Mouse (Mus musculus): ENCODE measurements around the gene Bcl7b. TPM values are rescaled to one million over a fixed set of nuclear protein-coding genes. Genes with fewer than 3 reads are reported as not detected.

Bcl7b gene
- total and polyA plus RNA-seq, 3 experiments: 44.6 to 76.0 TPM; not detected in 1

- H3K36me3 ChIP-seq (ENCODE audit: control insufficient read depth in 1 of 2, insufficient read depth in 2 of 2, low read length in 2 of 2): peaks cover 3 to 4% of the 10 kb centered on the region in 2 experiments; a peak in 3 of 4 replicates
- no peaks in the 10 kb centered on the region for H3K27me3 ChIP-seq (ENCODE audit: control insufficient read depth in 1 of 2, insufficient read depth in 2 of 2, low read length in 2 of 2)
- TF ChIP-seq KAT2A (conservative IDR thresholded peaks at IDR 0.05; ENCODE audit: low read depth, low read length) (no peak), RCOR1 (IDR thresholded peaks at IDR 0.05; ENCODE audit: low read depth, low read length) (no peak), UBTF (IDR thresholded peaks at IDR 0.05; ENCODE audit: borderline replicate concordance, insufficient read depth, low read depth, low read length) (no peak), RAD21 (IDR thresholded peaks at IDR 0.05; ENCODE audit: low read depth, low read length) (no peak), POLR2A (IDR thresholded peaks at IDR 0.05; ENCODE audit: control insufficient read depth in 1 of 2, insufficient read depth in 1 of 2, low read depth in 1 of 2, low read length in 2 of 2, poor library complexity in 1 of 2) (no peak), TAL1 (IDR thresholded peaks at IDR 0.05; ENCODE audit: low read length) (no peak), GATA1 (IDR thresholded peaks at IDR 0.05; ENCODE audit: low read depth, low read length) (no peak), ETS1 (IDR thresholded peaks at IDR 0.05; ENCODE audit: low read depth, low read length) (no peak), MYC (IDR thresholded peaks at IDR 0.05; ENCODE audit: low read depth, low read length) (no peak), POLR2AphosphoS5 (IDR thresholded peaks at IDR 0.05; ENCODE audit: borderline replicate concordance, low read depth, low read length) (no peak), ZMIZ1 (IDR thresholded peaks at IDR 0.05; ENCODE audit: low read depth, low read length) (no peak), POLR2AphosphoS2 (IDR thresholded peaks at IDR 0.05; ENCODE audit: low read length) (no peak), GABPA (IDR thresholded peaks at IDR 0.05; ENCODE audit: low read depth, low read length) (no peak)
- no peak overlapping the region for H3K27ac ChIP-seq (ENCODE audit: control insufficient read depth, low read depth, low read length)
- H3K9me3 ChIP-seq (replicated peaks; ENCODE audit: insufficient read depth, low read length): no peaks in the 10 kb centered on the region
- DNase-seq (ENCODE audit: low read depth, low spot score): no peak
- no peak overlapping the region for H3K9ac ChIP-seq (ENCODE audit: control insufficient read depth, low read depth, low read length, poor library complexity, severe bottlenecking)
- peaks cover under 1% of the 10 kb centered on the region; the same call in 1 of the 2 replicates for H3K79me2 ChIP-seq (ENCODE audit: control insufficient read depth, insufficient read depth, low read length, poor library complexity)
- peaks cover 0 to under 1% of the 10 kb centered on the region in 2 experiments; a peak in 1 of 4 replicates for H3K4me1 ChIP-seq (ENCODE audit: control insufficient read depth in 1 of 2, insufficient read depth in 2 of 2, low read length in 2 of 2)
- no peak overlapping the region for H3K4me3 ChIP-seq (ENCODE audit: control insufficient read depth in 1 of 2, insufficient read depth in 1 of 2, low read depth in 2 of 2, low read length in 2 of 2)
Measured at GRCm38 (mm10) chr5:135162821-135163220, 5.3 kb upstream of the Bcl7b start.

GRCm38 (mm10) chr5:135166909-135167308 is 1.2 kb upstream of the Bcl7b start:
- no peak for TF ChIP-seq POLR2AphosphoS5 (IDR thresholded peaks at IDR 0.05; ENCODE audit: borderline replicate concordance, low read depth, low read length)
- TF ChIP-seq TCF12 (IDR thresholded peaks at IDR 0.05; ENCODE audit: low read depth, low read length): no peak
- no peak for TF ChIP-seq MYC (IDR thresholded peaks at IDR 0.05; ENCODE audit: low read depth, low read length)
- no peak for TF ChIP-seq KAT2A (conservative IDR thresholded peaks at IDR 0.05; ENCODE audit: low read depth, low read length)
- no peak for TF ChIP-seq POLR2AphosphoS2 (IDR thresholded peaks at IDR 0.05; ENCODE audit: low read length)
- no peak for TF ChIP-seq ZMIZ1 (IDR thresholded peaks at IDR 0.05; ENCODE audit: low read depth, low read length)
- TF ChIP-seq MAFK (IDR thresholded peaks at IDR 0.05; ENCODE audit: borderline replicate concordance, low read depth, low read length): no peak
- no peak for TF ChIP-seq EP300 (IDR thresholded peaks at IDR 0.05; ENCODE audit: low read depth in 1 of 2, low read length in 2 of 2)
- TF ChIP-seq USF1 (IDR thresholded peaks at IDR 0.05; ENCODE audit: low read depth, low read length): no peak
- TF ChIP-seq RAD21 (IDR thresholded peaks at IDR 0.05; ENCODE audit: low read depth, low read length): no peak

More at GRCm38 (mm10) chr5:135166909-135167308, 1.2 kb upstream of the Bcl7b start:
- H3K27me3 ChIP-seq (ENCODE audit: control insufficient read depth in 1 of 2, insufficient read depth in 2 of 2, low read length in 2 of 2): no peaks in the 10 kb centered on the region
- DNase-seq (ENCODE audit: low read depth, low spot score): no peak
- H3K9me3 ChIP-seq (replicated peaks; ENCODE audit: insufficient read depth, low read length): no peaks in the 10 kb centered on the region
- H3K9ac ChIP-seq (ENCODE audit: control insufficient read depth, low read depth, low read length, poor library complexity, severe bottlenecking): no peak overlapping the region
- H3K27ac ChIP-seq (ENCODE audit: control insufficient read depth, low read depth, low read length): no peak overlapping the region
- H3K79me2 ChIP-seq (ENCODE audit: control insufficient read depth, insufficient read depth, low read length, poor library complexity): peaks cover 17% of the 10 kb centered on the region
- H3K36me3 ChIP-seq (ENCODE audit: control insufficient read depth in 1 of 2, insufficient read depth in 2 of 2, low read length in 2 of 2): peaks cover 0 to 14% of the 10 kb centered on the region in 2 experiments; a peak in 2 of 4 replicates
- peaks cover 3 to 15% of the 10 kb centered on the region in 2 experiments; a peak in 3 of 4 replicates for H3K4me1 ChIP-seq (ENCODE audit: control insufficient read depth in 1 of 2, insufficient read depth in 2 of 2, low read length in 2 of 2)
- no peak overlapping the region for H3K4me3 ChIP-seq (ENCODE audit: control insufficient read depth in 1 of 2, insufficient read depth in 1 of 2, low read depth in 2 of 2, low read length in 2 of 2)
